Mouse (Mus musculus): ENCODE measurements around the gene Kcnj14.

DNA sequence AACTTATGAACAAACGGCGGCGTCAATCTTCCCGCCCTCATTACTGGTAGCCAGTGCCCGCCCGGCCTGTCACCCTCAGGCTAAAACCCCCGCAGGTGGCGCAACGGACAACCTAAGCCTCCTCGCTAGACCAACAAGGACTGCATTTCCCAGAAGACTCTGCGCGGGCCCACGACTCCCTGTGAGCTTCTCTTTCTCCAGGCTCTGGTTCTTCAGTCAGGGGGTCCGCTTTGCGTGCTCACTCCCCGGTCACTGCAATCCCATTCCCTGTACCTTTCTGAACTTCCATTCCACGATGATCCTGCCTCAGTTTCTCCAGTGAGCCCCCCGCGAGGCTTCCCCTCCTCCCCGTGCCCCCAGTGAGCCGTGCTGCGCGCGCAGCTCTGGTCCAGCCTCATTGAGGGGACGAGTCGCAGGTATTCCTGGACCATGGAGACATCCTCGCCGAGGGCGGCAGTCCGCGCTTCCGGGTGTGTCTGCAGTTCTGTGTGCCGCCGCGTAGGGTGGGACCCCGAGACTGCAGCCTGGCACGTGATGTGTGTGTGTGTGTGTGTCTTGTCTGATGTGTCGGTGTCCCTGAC lies 41.0 kb downstream of the Kcnj14 start, which contains the start of gene Lmtk3:
- TF ChIP-seq POLR2A (IDR thresholded peaks at IDR 0.05; ENCODE audit: extremely low read depth, insufficient read depth, low read length) (no peak), CTCF (IDR thresholded peaks at IDR 0.05; ENCODE audit: low read depth, low read length) (peak; percentile 22; the same call in 1 of the 2 replicates)
